Mouse (Mus musculus) liver, adult (tissue): ENCODE results near the gene Aarsd1.

Experiments
- GATA4 ChIP-seq: IDR thresholded peaks from 2 replicates; pipeline ENCODE4 v1.6.1; 2014; ENCODE audit warnings: mild to moderate bottlenecking, low read length; ENCODE audit not compliant: insufficient replicate concordance

The Aarsd1 gene

GRCm38 (mm10) chr11:101417101-101417855 lies at the start of gene Aarsd1:
Aarsd1 (minus strand) TSS chr11:101417615.
- peak; percentile 7; the same call in 1 of the 2 replicates for TF ChIP-seq GATA4

GRCm38 (mm10) chr11:101465869-101466551 lies 48.6 kb upstream of the Aarsd1 start, which contains the start of gene Vat1:
Vat1 (minus strand) TSS chr11:101466230.
- TF ChIP-seq GATA4: no peak; the same call in 1 of the 2 replicates

GRCm38 (mm10) chr11:101465101-101465868 lies 47.9 kb upstream of the Aarsd1 start:
- no peak for TF ChIP-seq GATA4

DNA sequence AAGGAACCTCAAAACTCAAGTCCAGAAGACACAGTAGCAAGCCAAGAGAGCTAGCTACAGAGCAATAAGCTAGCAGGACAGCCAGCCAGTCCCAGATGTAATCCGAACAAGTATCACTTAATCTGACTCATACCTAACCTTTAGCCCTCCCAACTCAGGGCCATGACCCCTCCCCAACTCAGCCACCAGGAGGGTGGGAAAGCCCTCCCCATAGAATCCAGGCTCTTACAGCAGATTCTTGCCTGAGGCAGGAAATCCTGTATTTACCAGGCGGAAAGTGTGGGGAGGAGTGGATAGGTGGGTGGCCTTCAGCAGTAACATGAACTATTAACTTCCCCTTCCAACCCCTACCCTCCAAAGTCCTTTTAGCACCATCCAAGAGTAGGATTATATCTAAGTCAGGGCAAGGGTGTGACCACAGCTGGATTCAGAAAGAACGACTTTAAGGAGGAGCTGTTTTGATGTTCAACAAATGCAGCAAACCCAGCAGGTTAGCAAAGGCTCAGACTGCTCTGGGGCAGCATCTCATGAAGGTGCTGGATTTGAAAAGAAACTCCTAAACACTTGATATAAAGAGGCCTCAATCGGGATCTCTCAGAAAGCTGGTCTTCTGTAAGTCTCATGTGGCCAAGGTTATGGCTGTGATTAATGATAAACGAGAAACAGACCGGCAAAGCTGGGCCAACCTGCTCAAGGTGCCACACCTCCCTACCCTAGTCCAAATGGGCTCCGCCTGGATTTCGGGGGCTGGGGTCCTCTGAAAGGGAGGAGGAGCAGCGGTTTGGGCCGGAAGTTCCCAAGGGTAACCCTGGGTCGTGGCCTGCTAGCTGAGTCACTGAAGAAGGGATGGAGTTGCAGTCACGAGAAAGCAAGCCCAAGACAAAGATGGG lies 47.0 kb upstream of the Aarsd1 start, which contains the start of gene Rnd2:
Gene Rnd2, plus strand, starts transcription at position 789 of the 890 bp plus-strand sequence.
- TF ChIP-seq GATA4: no peak

DNA sequence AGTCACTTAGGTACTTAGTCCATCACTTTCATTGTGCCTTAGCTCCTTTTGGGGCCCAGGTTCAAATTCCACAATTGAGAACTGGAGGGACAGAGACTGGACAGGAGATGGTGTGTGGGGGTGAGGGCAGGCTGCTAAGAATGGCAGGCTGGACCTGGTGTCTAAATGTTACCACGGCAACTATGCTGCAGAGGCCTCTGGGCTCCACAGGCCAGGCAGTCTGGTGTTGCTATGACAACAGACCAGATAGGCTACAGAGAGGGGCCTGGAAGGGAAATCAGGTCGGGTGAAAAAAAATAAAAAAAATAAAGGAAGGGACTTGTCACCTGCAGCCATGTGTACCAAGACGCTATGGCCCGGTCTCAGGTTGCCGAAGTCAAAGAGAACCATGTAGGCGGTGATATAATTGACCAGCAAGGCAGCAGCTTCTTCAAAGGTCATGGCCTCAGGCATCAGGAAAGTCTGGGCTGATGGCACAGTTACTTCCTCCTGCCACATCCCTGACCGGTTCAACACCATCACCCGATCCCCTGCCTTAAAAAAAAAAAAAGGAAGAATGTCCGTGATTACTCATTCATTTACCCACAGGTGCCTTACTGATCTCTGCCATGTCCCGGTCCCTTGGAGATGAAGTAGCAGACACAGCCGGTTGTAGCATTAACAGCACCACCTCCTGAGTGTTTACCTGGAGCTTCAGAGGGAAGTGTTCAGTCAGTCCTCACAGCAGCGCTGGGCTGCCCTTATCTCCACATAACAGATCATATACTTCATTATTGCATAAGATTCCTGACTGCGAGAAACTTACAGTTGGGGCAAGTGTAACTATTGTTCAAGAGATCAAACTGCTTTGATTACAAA lies 45.4 kb upstream of the Aarsd1 start:
- TF ChIP-seq GATA4: no peak

- no peak for TF ChIP-seq GATA4
These were observed 44.7 kb upstream of the Aarsd1 start for GRCm38 (mm10) chr11:101462141-101462540.

DNA sequence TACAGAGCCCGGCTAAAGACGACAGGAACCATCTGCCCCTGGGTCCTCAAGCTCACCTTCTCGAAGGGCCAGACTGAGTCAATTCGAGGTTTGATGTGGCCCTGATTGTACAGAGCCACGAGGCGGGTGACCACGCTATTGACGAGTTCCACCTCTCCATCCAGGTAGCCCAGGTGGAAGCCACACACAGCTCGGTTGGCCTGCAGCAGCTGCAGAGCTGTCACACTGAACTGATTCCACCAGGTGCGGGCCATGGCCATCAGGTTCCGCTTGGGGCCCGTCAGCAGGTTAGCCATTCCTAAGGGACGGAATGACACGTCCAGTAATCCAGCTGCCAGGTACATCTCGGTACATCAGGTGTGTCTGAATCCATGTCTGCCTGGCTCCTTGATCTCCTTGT lies 42.9 kb upstream of the Aarsd1 start:
- no peak for TF ChIP-seq GATA4

DNA sequence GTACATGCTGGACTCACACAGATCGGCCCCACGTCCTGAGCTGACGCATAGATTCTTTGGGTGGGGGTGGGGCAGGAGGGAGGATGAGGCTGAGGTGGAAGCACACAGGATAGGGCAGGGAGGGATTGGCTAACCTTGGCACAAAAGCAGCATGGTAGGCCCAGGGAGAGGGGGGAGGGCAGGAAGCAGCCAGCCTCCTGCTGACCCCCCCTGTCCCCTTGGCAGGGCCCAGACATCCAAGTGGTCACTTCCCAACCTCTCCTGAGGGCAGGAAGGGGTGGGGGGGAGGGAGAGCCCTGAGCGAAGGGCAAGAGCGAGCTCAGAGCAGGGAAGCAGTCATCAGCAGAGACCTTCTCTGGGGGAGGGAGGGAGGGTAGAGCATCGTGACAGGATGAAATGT lies 42.3 kb upstream of the Aarsd1 start:
- TF ChIP-seq GATA4: no peak

GRCm38 (mm10) chr11:101458217-101458616 lies 40.8 kb upstream of the Aarsd1 start:
- TF ChIP-seq GATA4: no peak

DNA sequence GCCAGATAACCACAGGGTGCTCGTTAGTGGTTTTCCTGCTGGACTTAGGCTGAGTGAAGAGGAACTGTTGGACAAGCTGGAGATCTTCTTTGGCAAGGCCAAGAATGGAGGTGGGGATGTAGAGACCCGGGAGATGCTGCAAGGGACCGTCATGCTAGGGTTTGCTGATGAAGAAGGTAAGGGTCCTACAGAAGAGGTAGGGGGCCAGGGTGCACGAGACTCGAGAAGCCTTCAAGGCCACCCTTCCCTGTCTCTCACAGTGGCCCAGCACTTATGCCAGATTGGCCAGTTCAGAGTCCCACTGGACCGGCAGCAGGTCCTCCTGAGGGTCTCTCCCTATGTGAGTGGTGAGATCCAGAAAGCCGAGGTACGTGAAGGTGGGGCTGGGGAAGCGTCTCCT lies 40.2 kb upstream of the Aarsd1 start:
- no peak for TF ChIP-seq GATA4

GRCm38 (mm10) chr11:101455627-101456026 lies 38.2 kb upstream of the Aarsd1 start:
- no peak for TF ChIP-seq GATA4

DNA sequence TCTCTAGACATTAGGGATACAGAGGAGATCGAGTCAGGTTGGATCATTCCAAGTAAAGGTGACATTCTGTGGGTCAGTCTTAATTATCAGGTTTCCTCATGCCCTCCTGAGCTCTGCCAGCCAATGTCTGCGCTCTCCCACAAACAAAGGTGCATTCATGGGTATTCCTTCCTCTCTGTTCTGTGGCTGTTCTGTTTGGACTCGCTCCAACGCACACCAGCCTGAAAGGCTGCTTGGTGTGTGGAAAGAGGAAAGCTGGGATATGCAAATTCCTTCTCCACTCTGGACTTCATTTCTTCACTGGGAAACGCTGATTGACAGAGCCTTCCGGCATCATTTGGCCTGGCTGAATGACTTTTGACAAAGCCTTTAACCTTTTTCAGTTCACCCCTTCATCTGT lies 37.3 kb upstream of the Aarsd1 start:
- no peak for TF ChIP-seq GATA4

- peak; percentile 21; the same call in 1 of the 2 replicates for TF ChIP-seq GATA4
These were observed 34.8 kb upstream of the Aarsd1 start for GRCm38 (mm10) chr11:101452093-101452774.
